Mouse (Mus musculus): ENCODE results near the gene Adamts7.

GRCm38 (mm10) chr9:90197116-90197665 lies 34.3 kb downstream of the Adamts7 start:
- TF ChIP-seq CTCF (IDR thresholded peaks at IDR 0.05; ENCODE audit: borderline replicate concordance, insufficient read depth, low read length) (no peak), POLR2A (IDR thresholded peaks at IDR 0.05; ENCODE audit: low read depth, low read length) (no peak)

Data from embryonic fibroblast, embryonic 13.5 days (primary cell).